Mouse (Mus musculus): ENCODE data around the gene Selenon. TPM values are rescaled to one million over a fixed set of nuclear protein-coding genes. Genes with fewer than 3 reads are reported as not detected.

Selenon gene
- 33.8 and 40.6 TPM in 2 replicates for polyA plus RNA-seq (2012; rRNA removed; ENCODE audit: low replicate concordance)

DNA sequence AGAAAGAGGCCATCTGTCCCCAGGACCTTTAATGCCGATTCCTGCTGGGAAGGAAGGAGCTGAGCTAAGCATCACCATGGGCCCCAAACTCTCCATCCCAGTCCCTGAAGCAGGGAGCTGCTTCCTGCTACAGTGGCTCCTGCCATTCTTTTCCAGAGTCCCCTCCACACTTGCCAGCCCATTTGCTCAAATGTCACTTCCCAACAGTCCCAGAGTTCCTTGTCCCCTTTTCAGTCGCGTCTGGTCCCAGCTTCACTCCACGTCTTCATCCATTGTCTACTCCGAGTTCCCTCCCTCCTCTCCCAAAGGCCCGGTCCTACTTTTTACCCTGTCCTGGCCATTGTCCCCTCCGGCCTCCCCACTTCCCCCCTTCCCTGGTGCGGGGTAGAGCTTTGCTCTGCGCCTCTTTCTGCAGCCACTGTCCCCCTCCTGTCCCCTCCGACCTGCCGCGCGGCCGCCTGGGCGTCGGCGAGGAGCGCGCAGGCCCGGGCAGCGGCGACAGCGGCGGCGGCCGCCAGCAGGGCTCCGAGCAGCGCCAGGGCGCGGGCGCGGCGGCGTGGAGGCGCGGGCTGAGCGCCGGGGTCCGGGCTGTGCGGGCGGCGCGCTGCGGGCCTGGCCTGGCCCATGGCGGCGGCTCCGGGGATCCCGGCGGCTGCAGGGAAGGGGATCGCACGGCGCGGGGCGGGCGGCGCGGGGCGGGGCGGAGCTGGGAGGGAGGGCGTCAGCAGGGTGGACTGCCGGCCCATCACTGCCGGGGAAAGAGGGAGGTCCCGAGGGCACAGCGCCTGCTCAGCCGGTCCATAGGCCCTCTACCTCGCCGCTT is at the start of gene Selenon:
Gene Selenon, minus strand, starts transcription at position 673 of the 823 bp plus-strand sequence.

DNA sequence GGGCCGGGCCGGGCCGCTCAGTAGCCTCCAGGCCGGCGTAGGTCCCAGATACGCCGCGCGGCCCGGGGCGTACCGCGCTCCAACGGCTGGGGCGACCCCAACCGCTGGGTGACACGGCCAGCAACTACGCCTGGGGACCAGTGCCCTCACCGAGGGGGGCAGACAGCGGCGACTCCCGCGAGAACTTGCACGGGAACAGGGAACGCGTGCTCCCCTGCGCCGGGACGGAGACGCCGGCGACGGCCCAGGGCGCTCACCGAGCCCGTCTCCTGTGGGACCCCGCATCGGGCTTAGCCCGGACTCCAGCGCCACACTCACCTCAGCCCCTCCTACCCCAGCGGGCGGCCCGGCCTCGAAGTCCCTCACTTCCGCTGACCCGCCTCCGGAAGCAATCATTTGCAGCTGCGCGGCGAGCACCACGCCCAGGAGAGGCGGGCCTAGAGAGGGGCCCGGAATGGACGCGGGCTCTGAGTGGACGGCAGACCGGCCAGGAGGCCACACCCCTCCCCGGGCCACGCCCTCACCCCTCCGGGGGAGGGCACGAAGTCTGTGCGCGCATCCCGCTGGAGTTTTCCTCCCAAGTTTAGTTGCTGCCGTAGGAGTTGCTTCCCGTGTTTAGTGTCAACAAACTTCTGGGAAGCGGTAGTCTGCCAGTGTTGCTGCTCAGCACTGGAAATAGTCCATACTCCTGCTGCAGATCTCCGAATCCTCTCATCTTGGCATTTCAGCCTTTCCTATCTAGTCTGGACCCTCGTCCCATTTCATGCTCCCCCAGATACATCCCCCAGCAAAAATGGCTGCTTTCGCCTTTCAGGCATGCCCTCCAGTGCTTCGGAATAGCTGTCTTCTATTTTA is 16.8 kb downstream of the Selenon start, which contains the start of gene Mtfr1l:
Gene Mtfr1l, minus strand, starts transcription at position 456 of the 855 bp plus-strand sequence.

DNA sequence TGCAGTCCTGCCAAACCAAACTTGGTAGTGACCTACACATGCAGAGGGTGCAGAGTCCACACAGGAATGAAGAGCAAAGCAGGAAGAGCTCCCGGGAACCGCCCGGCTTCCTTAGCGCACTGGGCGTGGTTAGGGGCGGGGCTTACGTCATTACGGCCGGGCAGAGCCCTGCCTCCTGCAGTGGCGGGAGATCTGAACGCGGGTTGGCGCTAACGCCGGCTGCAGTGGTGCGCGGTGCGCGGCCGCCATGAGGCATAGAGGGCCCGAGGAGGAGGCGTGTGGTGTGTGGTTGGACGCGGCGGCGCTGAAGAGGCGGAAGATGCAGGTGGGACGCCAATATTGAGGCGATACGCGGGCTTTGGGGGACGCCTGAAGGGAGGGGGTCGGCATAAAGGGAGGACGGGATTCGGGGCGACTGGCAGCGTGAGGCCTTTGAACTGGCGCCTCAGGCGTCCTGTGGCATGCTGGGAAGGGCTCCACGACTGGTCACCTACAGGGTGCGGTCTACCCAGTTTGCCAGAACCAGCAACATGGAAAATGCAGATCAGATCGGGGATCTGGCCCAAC is 41.0 kb downstream of the Selenon start, which contains the start of gene Aunip:
Gene Aunip, plus strand, starts transcription at position 155 of the 567 bp plus-strand sequence.

DNA sequence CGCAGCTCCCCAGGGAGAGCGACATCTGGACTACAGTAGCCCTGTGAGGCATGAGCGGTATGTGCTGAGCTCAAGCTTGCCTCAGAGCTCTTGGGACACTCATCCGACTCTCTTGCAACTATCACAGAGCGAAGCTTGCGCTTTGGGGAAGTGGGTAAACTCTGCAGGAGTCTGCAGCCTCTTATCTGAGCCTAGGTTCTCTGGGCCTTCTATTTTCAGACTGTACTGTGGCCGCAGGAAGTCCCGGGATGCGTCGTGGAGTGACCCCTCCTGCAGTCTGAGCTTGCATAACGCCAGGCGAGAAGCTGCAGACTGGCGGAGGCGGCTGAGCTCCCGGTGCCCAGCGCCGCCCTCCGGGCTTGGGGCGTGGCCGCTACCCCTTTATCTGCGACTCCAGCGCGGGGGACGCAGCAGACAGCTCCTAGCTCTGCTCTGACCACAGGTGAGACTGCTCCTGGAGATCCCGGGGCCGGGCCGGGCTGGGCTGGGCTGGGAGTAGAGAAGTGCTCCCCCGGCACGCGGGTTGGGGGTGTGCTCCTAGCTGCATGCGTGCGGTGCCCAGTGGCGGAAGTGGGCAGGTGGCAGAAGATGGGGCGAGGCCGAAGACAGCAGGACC is 55.3 kb downstream of the Selenon start, which contains the start of gene Paqr7:
Gene Paqr7, plus strand, starts transcription at position 103 of the 616 bp plus-strand sequence.

Other genes with a start within 250 kb of the Selenon start
- 0.13 and 27.2 TPM in 2 replicates for gene Trim63, start 237.0 kb downstream of the Selenon start, polyA plus RNA-seq (2012; rRNA removed; ENCODE audit: low replicate concordance)
- 0.26 and 0.50 TPM in 2 replicates for gene Slc30a2, start 209.0 kb downstream of the Selenon start, polyA plus RNA-seq (2012; rRNA removed; ENCODE audit: low replicate concordance)
- gene Extl1, start 168.3 kb downstream of the Selenon start, polyA plus RNA-seq (2012; rRNA removed; ENCODE audit: low replicate concordance): 9.2 and 11.4 TPM in 2 replicates
- gene Pafah2, start 155.8 kb downstream of the Selenon start, polyA plus RNA-seq (2012; rRNA removed; ENCODE audit: low replicate concordance): 14.5 and 17.4 TPM in 2 replicates
- gene Stmn1, start 83.8 kb downstream of the Selenon start, polyA plus RNA-seq (2012; rRNA removed; ENCODE audit: low replicate concordance): 2.8 and 3.4 TPM in 2 replicates
- gene Paqr7, start 55.5 kb downstream of the Selenon start, polyA plus RNA-seq (2012; rRNA removed; ENCODE audit: low replicate concordance): 39.4 and 59.7 TPM in 2 replicates
- 0.20 TPM in 1 of 2 replicates, not detected in the other for gene Aunip, start 41.2 kb downstream of the Selenon start, polyA plus RNA-seq (2012; rRNA removed; ENCODE audit: low replicate concordance)
- 92.8 and 131 TPM in 2 replicates for gene Mtfr1l, start 16.8 kb downstream of the Selenon start, polyA plus RNA-seq (2012; rRNA removed; ENCODE audit: low replicate concordance)
- 8.3 and 14.5 TPM in 2 replicates for gene Man1c1, start 152.1 kb upstream of the Selenon start, polyA plus RNA-seq (2012; rRNA removed; ENCODE audit: low replicate concordance)
- gene Ldlrap1, start 215.9 kb upstream of the Selenon start, polyA plus RNA-seq (2012; rRNA removed; ENCODE audit: low replicate concordance): 25.2 and 26.3 TPM in 2 replicates

Measured in mammary gland, adult 2 months (tissue).